Mouse (Mus musculus) embryonic facial prominence, embryonic 14.5 days (tissue): Measurements from ENCODE around the gene Nfkbil1. TPM values are rescaled to one million over a fixed set of nuclear protein-coding genes. Genes with fewer than 3 reads are reported as not detected.
A peak's percentile ranks its signal among the peaks of the same experiment; 100 is the strongest.

Source experiments
- ATAC-seq: fragments of 200-750 bp; cut with Nextera tagmentation; 2 replicates; pipeline ENCODE4 v1.8.0; 2017; ENCODE audit warnings: low read depth, moderate number of reproducible peaks, moderate TSS enrichment
- DNase-seq: peaks from one replicate; pipeline ENCODE4 v3.0.0-alpha.2; 2015; ENCODE audit warnings: low spot score
- H3K27ac ChIP-seq: fragments of 300-500 bp; sonication (generic); replicated peaks from 2 replicates; pipeline ENCODE4 v1.5.1; 2014; ENCODE audit warnings: low read depth, mild to moderate bottlenecking, low read length, moderate library complexity
- H3K27me3 ChIP-seq: fragments of 300-500 bp; sonication (generic); replicated peaks from 2 replicates; pipeline ENCODE4 v1.6.1; 2014; ENCODE audit warnings: low read length; ENCODE audit not compliant: control insufficient read depth, insufficient read depth
- H3K36me3 ChIP-seq: fragments of 300-500 bp; sonication (generic); 2 replicates; pipeline ENCODE4 v1.6.1; 2014; ENCODE audit warnings: low read length, mixed read lengths; ENCODE audit not compliant: control insufficient read depth, insufficient read depth
- H3K4me1 ChIP-seq: fragments of 300-500 bp; sonication (generic); 2 replicates; pipeline ENCODE4 v1.6.1; 2014; ENCODE audit warnings: antibody characterized with exemption, low read length; ENCODE audit not compliant: control insufficient read depth, insufficient read depth
- H3K4me2 ChIP-seq: fragments of 300-500 bp; sonication (generic); 2 replicates; pipeline ENCODE4 v1.6.1; 2014; ENCODE audit warnings: low read depth, mild to moderate bottlenecking, low read length, moderate library complexity, mixed read lengths
- H3K4me3 ChIP-seq: fragments of 300-500 bp; sonication (generic); 2 replicates; pipeline ENCODE4 v1.5.1; 2014; ENCODE audit warnings: low read depth, mild to moderate bottlenecking, low read length
- H3K9ac ChIP-seq: fragments of 300-500 bp; sonication (generic); 2 replicates; pipeline ENCODE4 v1.6.1; 2014; ENCODE audit warnings: low read depth, mild to moderate bottlenecking, low read length, moderate library complexity, mixed read lengths
- H3K9me3 ChIP-seq: fragments of 300-500 bp; sonication (generic); 2 replicates; pipeline ENCODE4 v1.6.1; 2016; ENCODE audit warnings: low read length; ENCODE audit not compliant: control insufficient read depth
- WGBS: fragments of 180-500 bp; shearing (Covaris S2); extraction: QIAGEN DNeasy Blood & Tissue Kit; methylation state at CpG from one replicate; pipeline ENCODE4 v1.1.7; 2014; 5-methylcytosine and 5-hydroxymethylcytosine counted together
- polyA plus RNA-seq: library from polyadenylated mRNA; unstranded; fragments of >200 nt; fragmentation: Nextera tagmentation; extraction: Ambion mirVana; gene quantifications from 2 replicates; pipeline ENCODE4 v1.2.1, GENCODE M21; 2014

The Nfkbil1 gene
- polyA plus RNA-seq, result 3.3 and 4.8 TPM in 2 replicates

DNA sequence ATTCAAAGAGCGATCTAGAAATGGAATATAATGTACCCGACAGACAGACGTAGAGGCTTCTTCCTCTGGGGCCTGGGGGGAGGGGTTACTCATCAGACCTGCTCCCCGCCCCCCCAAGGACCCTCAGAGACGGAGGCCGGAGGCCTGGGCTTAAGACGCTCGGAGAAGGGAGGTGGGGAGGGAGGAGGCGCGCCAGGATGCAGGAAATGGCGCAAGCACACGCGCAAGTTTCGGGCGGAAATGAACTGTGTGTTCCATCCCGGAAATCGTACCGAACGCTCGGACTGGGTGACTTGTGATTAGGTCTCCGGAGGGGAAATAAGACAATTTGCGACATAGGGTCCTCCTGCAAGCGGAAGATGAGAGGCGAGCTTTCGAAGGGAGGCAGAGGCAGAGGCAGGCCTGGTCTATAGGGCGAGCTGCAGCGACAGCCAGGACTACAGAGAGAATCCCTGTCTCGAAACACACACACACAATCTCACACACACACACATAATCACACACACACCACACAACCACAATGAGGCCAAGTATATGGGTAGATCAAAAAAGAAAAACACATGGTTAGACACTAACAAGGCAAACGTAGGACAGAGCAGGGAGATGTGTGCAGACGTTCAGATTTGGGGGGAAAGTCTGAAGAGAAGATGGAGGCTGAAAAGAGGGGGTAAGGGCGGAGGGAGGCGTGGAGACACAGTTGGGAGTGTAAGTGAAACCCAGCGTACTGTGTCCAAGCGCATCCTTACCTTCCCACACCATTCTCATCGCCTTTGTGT lies at the start of gene Nfkbil1:
Gene Nfkbil1, minus strand, starts transcription at position 179 of the 776 bp plus-strand sequence.
- H3K27me3 ChIP-seq, result no peaks in the 10 kb centered on the region
- H3K4me2 ChIP-seq, result peak within 1 kb of the TSS; percentile 93
- no peaks in the 10 kb centered on the region for H3K9me3 ChIP-seq
- H3K9ac ChIP-seq, result peak within 1 kb of the TSS; percentile 89
- ATAC-seq (peak; percentile 90), DNase-seq (peak; percentile 98)
- WGBS, result under 1% methylated on average over 31 of the region's 35 CpGs
- H3K27ac ChIP-seq, result peak within 1 kb of the TSS; percentile 97
- H3K4me1 ChIP-seq, result peaks cover 8% of the 10 kb centered on the region; the same call in 1 of the 2 replicates
- peak within 1 kb of the TSS; percentile 61 for H3K4me3 ChIP-seq
- peaks cover 18% of the 10 kb centered on the region for H3K36me3 ChIP-seq

DNA sequence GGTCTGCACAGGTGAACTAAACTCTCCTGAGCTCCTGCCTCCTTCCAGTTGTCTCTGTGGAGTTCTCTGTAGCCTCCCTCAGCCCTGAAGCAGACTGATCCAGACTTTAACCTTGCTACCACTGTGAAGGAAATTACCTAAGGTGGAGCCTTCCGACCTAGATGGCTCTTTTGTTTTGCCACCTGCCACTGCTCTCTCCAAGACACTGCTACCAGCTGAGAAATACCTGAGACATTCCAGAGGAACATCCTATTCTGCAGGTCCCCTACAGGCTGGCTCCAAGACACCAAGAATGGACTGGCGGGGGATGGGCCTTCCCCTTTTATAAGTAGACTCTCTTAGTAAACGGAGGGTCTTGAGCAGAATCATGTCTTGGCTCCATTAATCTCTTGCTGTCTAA lies 44.7 kb upstream of the Nfkbil1 start:
- H3K36me3 ChIP-seq, result no peaks in the 10 kb centered on the region
- no peaks in the 10 kb centered on the region for H3K4me1 ChIP-seq
- no peak overlapping the region for H3K4me2 ChIP-seq
- DNase-seq (no peak), ATAC-seq (no peak)
- no peak overlapping the region for H3K27ac ChIP-seq
- H3K9me3 ChIP-seq, result no peaks in the 10 kb centered on the region
- H3K4me3 ChIP-seq, result no peak overlapping the region
- H3K27me3 ChIP-seq, result peaks cover 9% of the 10 kb centered on the region
- no peak overlapping the region for H3K9ac ChIP-seq
- WGBS, result 67% methylated on average over 3 of the region's 3 CpGs

DNA sequence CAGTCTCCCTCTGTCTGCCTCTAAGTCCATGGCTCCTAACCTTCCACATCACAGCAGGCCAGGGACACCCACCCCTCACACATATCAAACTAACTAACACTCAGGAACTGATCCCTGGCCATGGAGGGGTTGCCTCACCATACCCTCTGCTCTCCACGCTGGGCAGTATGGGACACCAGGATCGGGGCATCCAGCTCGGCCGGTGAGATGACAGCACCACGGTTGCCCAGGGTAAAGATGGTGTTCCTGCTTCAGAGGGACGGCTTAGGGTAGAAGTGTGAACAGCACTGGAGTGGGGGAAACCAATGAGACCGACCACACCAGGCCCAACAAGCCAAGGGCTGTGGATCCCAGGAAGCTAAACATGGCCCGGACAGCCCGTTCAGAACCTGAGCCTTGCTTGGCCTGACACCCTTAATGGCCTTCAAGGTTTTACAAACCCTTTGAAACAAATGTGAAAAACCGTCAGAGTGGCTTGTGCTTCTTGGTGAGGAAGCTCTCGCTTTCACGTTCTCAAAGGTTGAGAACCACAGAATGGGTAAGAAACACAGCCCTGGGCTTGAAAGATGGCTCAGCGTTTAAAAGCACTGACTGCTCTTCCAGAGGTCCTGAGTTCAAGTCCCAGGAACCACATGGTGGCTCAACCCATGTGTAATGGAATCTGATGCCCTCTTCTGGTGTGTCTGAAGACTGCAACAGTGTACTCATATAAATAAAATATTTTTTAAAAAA lies 43.5 kb upstream of the Nfkbil1 start:
- Histone ChIP-seq H3K36me3 (no peaks in the 10 kb centered on the region), H3K4me1 (no peaks in the 10 kb centered on the region), H3K9me3 (no peaks in the 10 kb centered on the region), H3K4me3 (no peak overlapping the region), H3K4me2 (no peak overlapping the region), H3K27me3 (peaks cover 10% of the 10 kb centered on the region), H3K27ac (no peak overlapping the region), H3K9ac (no peak overlapping the region)
- WGBS, result 87% methylated on average over 13 of the region's 13 CpGs
- DNase-seq, result no peak
- no peak for ATAC-seq

DNA sequence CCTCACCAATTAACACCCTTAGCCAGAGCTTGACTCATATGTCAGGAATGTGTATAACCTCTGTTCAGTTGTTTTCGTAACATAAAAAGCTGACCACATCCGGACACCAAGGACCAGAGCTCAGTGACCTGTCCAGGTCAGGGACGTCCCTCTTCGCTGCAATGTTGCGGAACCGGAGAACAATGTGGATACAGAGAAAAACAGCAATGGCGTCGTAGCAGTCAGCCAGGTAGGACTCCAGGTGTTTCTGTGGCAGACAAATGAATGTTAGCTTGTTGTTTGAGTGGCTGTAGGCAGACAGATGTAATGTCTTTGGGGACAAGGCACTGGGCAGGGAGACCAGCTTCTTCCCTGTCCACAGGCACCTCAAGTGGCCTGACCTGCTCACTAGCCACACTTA lies 42.5 kb upstream of the Nfkbil1 start:
- WGBS, result 80% methylated on average over 8 of the region's 8 CpGs

DNA sequence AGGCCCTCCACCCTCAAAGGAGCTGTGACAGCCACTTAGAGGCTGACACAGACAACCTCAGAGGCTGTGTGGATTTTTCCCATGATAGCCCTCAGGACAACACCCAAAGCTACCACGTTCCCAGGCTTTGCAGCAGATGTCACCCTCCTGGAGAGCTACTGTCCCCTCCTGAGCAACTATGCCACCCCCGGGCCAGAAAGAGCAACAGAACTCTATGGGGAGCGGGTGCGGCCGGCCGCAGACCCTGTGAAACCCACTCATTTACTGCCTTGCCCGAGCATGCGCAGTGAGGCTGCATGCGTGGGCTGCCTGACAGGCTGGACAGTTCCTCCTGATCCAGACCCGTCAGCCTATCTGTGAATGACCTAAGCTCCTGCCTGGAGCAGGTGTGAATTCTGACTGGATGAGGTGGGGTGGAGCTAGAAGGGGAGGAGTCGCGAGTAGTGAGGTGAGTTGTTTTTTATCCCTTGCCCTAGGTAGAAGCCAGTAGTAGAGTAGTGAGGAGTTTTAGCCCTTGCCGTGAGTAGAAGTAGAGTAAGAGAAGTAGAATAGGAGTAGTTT lies 40.8 kb upstream of the Nfkbil1 start:
- Histone ChIP-seq H3K9ac (no peak overlapping the region), H3K27me3 (peaks cover 10% of the 10 kb centered on the region), H3K4me2 (no peak overlapping the region), H3K4me1 (no peaks in the 10 kb centered on the region), H3K36me3 (no peaks in the 10 kb centered on the region), H3K9me3 (0 out of 2 replicates have a peak, but pooled peaks cover 5% of the 10 kb centered on the region), H3K4me3 (no peak overlapping the region), H3K27ac (no peak overlapping the region)
- WGBS, result 20% methylated on average over 13 of the region's 13 CpGs
- DNase-seq, result no peak
- no peak for ATAC-seq

More for the DNA sequence above, 42.5 kb upstream of the Nfkbil1 start:
- DNase-seq (no peak), ATAC-seq (no peak)
- Histone ChIP-seq H3K36me3 (no peaks in the 10 kb centered on the region), H3K4me2 (no peak overlapping the region), H3K9me3 (no peaks in the 10 kb centered on the region), H3K4me1 (no peaks in the 10 kb centered on the region), H3K9ac (no peak overlapping the region), H3K27me3 (peaks cover 10% of the 10 kb centered on the region), H3K27ac (no peak overlapping the region), H3K4me3 (no peak overlapping the region)

GRCm38 (mm10) chr17:35274770-35275169 lies 39.2 kb upstream of the Nfkbil1 start:
- Histone ChIP-seq H3K4me3 (no peak overlapping the region), H3K4me2 (no peak overlapping the region), H3K4me1 (no peaks in the 10 kb centered on the region), H3K9me3 (0 out of 2 replicates have a peak, but pooled peaks cover 5% of the 10 kb centered on the region), H3K36me3 (no peaks in the 10 kb centered on the region), H3K27me3 (peaks cover 10% of the 10 kb centered on the region), H3K9ac (no peak overlapping the region), H3K27ac (no peak overlapping the region)
- ATAC-seq, result peak; percentile 68; the same call in 1 of the 2 replicates
- DNase-seq, result peak; percentile 65
- WGBS, result 4% methylated on average over 10 of the region's 11 CpGs

DNA sequence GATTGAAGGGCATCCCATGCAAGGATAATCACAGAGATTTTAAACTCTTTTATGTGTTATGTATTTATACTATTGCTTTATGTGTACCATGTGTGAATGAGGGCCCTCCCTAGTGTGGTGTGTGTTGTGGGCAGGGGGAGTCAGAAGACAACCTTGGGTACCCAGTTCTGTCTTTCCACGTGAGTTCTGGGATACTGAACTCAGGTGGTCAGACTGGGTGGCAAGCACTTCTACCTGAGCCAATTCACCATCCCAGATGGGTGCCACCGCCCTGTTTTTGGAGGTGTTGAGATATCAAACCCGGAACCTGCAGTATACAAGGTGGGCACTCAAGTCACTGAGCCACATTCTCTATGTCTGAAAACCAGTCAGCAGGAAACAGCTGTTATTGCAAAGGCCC lies 36.7 kb upstream of the Nfkbil1 start:
- no peaks in the 10 kb centered on the region for H3K4me1 ChIP-seq
- H3K27ac ChIP-seq, result no peak overlapping the region
- H3K4me2 ChIP-seq, result no peak overlapping the region
- H3K27me3 ChIP-seq, result peaks cover 10% of the 10 kb centered on the region
- no peaks in the 10 kb centered on the region for H3K36me3 ChIP-seq
- 66% methylated on average over 3 of the region's 3 CpGs for WGBS
- ATAC-seq, result no peak
- H3K9me3 ChIP-seq, result 0 out of 2 replicates have a peak, but pooled peaks cover 5% of the 10 kb centered on the region
- H3K9ac ChIP-seq, result no peak overlapping the region
- no peak overlapping the region for H3K4me3 ChIP-seq
- no peak for DNase-seq

- no peak overlapping the region for H3K4me3 ChIP-seq
- peak; percentile 86 for DNase-seq
- no peaks in the 10 kb centered on the region for H3K4me1 ChIP-seq
- H3K36me3 ChIP-seq, result no peaks in the 10 kb centered on the region
- peaks cover 8% of the 10 kb centered on the region for H3K27me3 ChIP-seq
- H3K27ac ChIP-seq, result no peak overlapping the region
- 0 out of 2 replicates have a peak, but pooled peaks cover 5% of the 10 kb centered on the region for H3K9me3 ChIP-seq
- no peak overlapping the region for H3K4me2 ChIP-seq
- no peak; the same call in 1 of the 2 replicates for ATAC-seq
- no peak overlapping the region for H3K9ac ChIP-seq
- 42% methylated on average over 3 of the region's 3 CpGs for WGBS
Measured at GRCm38 (mm10) chr17:35269653-35270347, 34.2 kb upstream of the Nfkbil1 start.
